Mouse (Mus musculus): ENCODE data around the gene Ell.

DNA sequence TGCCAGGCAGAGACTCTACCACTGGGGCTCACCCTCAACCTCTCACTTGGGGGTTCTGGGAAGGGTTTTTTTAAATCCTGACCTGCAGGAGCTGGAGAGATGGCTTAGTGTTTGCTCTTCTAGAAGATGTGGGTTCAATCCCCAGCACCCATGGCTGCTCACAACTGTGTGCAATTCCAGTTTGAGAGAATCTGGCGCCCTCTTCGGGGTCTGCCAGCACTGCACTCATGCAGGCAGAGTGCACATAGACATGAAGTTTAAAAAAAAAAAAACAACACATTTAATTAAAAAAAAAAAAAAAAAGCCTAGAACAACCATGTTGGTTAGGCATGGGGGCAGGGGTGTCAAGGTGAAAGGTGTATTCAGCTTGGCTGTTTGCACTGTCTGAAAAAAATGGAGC is 8.9 kb upstream of the Ell start:
- TF ChIP-seq CTCF (IDR thresholded peaks at IDR 0.05; ENCODE audit: borderline replicate concordance, insufficient read depth, low read length) (no peak), POLR2A (IDR thresholded peaks at IDR 0.05; ENCODE audit: low read depth, low read length) (no peak)

All from embryonic fibroblast, embryonic 13.5 days (primary cell).